Mouse (Mus musculus) E14TG2a.4 (cell line): Measurements from ENCODE around the gene Ppp6c.

ENCODE experiments used
- CTCF ChIP-seq: conservative IDR thresholded peaks from 2 replicates; pipeline ENCODE4 v1.5.1; 2014; ENCODE audit warnings: low read length
- NANOG ChIP-seq: IDR thresholded peaks from 2 replicates; pipeline ENCODE4 v1.6.1; 2014; ENCODE audit warnings: borderline replicate concordance, low read length, mixed read lengths
- POU5F1 ChIP-seq: IDR thresholded peaks from 2 replicates; pipeline ENCODE4 v1.6.1; 2014; ENCODE audit warnings: low read length, borderline replicate concordance

GRCm38 (mm10) chr2:39226019-39226640 is at the start of gene Ppp6c:
- no peak for TF ChIP-seq CTCF
- TF ChIP-seq NANOG = no peak
- TF ChIP-seq POU5F1 = no peak
